Mouse (Mus musculus) mature B cell (primary cell): ENCODE measurements around the gene Spaca9.

Experiments
- in situ Hi-C: fragments of 300-500 bp; cut with MboI; formaldehyde crosslinking; loops from 2 replicates; pipeline ENCODE4 v1.14.3; 2019

Gene Spaca9

DNA sequence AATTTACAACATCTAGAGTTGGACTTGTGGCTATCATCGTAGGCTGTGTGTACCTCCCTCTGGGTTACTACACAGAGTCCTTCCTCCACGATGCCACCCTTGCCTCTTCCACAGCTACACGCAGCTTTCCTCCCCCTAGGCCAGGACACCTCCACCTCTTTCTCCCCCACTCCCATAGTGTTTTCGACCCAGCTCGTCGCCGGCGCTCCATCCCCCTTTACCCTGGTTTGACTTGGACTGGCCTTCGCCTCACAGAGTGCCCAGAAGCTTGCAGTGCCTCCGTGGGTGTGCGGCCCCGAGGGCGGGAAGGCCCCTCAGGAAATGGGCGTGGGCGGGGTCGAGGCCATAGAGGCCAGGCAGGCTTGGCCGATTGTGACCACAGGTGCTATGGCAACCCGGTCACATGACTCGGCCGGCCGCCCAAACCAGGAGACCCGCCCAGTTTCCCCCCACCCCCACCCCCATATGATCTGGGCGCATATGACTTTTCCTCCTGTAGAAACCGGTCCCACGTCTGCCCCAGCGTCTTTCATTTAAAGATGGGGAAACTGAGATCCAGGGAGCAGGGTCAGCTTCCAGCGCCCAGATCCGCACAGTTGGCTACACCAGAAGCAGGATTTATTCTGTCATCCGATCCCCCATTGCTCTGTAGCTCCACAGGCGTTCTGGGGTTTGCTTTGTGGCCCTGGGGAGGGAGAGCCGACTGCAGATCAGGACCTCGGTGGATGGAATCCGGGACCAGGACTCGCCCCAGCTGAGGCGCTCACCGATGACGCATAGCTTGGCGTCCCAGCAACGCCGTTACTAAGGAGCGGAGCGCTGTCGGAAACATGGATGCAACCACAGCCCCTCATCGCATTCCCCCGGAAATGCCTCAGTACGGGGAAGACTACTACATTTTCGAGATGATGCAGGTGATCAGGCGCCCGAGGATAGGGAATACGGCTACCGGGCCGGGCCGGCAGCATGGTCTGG lies at the start of gene Spaca9, which contains the start of gene Ak8:
Spaca9 (minus strand) TSS at position 367 of the 975 bp plus-strand sequence.
Ak8 (plus strand) TSS at position 804 of the 975 bp plus-strand sequence.
- in situ Hi-C loops, result no loop called here

DNA sequence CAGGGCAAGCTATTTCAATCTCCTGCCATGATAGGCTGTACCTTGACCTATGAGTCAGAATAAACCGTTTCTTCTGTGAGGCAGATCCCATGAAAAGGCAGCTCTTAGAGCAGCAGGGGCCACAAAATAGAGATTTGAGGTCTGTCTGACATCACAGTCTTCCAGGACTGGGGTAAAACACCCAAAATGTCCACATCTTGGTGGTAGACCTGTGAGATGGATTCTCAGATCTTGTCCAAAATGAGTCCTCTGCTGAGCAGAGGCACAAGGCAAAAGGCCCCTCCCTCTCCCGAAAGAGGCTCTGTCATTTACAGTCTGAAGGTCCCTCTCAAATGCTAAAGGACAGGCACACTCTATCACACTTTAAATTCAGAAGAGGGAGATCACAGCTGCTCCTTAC lies 48.2 kb upstream of the Spaca9 start:
- in situ Hi-C loops, result no loop called here

DNA sequence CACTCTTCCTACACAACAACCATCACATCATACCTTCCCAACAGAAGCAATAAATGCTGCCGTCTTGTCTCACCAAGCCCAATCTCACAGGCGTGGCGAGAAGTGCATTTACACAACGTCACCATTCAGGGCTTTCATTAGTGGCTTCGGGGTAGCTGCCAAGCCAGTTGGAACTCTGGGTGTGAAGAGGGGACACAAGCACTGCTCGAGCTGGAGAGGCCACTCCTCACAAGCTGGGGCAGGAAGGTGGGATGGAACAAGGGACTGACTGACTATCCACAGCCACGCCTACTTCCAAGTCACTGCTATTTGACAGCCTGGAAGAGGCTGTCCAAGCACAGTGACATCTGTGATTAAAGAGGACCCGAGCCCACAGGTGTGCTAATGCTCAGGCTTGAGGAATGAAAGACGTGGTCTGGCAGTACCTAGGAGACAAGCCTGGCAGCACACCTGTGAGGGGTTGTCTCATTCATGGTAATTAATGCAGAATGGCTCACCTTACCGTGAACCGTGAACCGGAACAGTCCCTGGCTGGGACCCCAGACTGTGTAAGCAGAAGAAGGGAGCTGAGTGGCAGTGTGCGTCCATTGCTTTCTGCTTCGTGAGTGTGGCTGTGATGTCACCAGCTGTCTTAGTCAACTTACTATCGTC lies 47.3 kb upstream of the Spaca9 start:
- in situ Hi-C loops, result no loop called here

DNA sequence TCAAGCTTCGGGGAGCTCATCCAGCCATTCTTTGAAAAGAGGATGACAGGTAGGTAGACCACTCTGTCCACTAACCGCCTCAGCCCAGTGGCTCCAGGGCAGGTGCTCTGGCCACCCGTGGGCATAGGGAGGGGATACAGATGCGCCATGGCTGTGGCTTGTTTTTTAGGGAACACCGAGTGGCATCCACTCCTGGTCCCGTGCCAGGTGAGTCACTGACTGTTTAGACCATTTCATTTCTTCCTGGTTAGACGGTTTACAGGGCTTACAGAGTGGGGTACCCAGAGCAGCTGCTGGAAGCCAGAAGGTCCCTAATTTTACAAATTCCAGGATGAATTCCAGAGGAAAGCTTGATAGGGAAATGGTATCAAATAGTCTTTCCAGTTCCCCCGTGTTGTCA lies 43.2 kb upstream of the Spaca9 start:
- in situ Hi-C loops, result no loop called here

DNA sequence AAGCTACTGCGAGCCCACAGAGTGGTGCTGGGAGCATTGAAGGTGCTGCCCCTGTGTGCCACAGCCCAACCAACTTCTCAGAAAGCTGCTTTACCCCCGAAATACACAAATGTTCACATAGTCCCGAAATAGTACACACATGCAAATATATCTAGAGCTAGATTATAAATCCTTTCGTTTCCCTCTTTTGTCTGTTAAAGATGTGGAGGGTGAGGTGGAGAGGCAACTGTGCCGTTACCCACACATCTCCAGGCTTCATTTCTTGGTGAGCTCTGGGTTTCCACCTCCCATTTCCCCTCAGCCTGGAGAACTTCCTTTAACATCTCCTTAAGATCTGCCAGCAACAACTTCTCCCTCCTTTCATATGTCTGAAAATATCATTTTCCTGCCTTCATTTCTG lies 40.6 kb upstream of the Spaca9 start:
- in situ Hi-C loops, result no loop called here

DNA sequence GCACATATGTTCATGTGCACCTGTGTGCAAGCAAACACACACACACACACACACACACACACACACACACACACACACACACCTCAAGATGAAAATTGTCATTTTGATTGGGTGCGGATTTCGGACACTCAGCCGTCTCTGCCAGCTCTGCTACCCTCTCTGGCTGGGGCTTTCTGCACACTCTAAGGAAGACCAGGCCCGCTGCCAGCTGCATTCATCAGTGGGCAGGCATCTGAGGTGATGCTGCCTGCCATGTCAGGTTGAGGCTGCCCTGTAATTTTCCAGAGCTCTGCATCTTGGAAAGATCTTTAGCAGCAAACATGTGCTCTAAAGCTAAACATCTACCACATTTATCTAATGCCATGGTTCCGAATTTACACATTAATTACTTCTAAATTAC lies 37.6 kb upstream of the Spaca9 start:
- in situ Hi-C loops, result no loop called here

DNA sequence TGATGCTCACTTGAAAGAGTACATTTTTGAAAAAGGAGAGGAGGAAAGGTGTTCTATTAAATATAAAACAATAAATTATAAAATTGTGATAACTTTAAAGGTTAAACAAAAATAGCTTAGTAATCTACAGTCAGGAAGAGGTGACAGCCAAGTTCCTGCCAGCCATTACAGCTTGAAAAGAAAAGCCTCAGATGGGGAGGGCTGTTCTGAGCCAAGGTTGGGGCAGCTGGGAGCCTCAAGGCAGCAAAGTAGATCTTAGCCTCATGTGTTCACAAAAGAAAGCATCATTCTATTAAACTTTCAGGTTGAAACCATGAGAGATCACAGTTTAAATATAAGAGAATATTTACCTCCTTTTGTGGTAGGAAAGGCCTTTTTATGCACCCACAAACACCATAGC lies 31.1 kb upstream of the Spaca9 start:
- in situ Hi-C loops, result no loop called here

DNA sequence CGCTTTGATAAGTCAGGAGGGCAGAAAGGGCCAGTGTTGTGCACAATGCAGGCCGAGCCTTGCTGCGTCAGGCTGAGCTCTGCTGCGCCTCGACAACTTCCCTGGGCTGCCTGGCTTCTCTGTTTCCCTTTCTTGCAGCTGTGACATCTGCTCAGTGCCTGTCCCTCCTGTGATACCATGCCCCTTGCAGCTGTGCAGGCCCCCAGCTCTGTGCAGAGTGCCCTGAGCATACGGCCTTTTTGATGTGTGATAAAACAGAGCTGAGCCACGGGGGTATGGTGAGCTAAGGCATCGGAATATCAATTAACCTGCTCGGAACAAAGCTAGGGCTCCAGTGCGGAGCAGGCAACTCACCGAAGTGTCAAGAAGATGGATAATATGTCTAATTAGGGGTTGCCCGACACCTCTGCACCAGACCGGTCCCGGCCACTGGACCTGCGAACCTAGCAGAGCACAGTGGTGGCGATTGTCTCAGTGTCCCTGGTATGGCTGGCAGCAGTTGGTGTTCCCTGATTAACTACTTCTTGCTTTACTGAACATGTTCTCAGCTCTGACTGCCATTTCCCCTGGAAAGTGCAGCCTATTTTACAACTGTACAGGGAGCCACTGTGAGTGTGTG lies 28.4 kb upstream of the Spaca9 start:
- in situ Hi-C loops, result no loop called here

DNA sequence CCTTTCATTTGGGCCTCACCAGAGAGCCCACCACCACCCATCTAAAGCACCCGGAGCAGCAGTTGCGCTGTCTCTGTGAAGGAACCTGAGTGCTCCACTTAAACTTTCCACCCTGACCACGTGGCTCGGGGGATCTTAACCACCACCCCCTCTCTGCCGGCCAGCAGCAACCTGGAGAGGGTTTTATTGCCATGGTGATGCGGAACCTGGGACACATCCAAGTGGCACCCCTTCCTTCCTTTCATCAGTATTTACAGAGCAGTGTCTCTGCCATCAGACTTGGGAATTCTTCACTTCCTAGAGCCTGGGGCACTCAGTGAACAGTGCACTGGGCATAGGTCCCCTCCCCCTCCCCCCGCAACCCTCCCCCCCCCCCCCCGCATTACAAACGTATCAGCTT lies 24.4 kb upstream of the Spaca9 start:
- in situ Hi-C loops, result no loop called here

DNA sequence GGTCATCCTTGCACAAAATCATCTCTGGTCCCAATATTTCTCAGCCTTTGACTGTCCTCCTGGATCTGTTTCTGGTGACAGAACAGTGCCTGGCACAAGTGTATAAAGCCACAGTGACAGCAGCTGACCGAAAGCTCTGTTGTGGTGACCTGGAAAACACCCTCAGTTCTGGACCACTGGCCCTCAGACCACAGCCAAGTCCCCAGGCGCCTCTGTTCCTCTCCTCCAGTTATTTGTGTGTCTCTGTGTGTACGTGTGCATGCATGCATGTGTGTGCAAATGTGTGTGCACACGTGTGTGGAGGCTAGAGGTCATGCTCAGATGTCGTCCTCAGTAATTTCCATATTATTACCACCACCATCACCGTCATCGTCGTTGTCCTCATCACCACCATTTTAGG lies 22.9 kb upstream of the Spaca9 start:
- in situ Hi-C loops, result no loop called here

DNA sequence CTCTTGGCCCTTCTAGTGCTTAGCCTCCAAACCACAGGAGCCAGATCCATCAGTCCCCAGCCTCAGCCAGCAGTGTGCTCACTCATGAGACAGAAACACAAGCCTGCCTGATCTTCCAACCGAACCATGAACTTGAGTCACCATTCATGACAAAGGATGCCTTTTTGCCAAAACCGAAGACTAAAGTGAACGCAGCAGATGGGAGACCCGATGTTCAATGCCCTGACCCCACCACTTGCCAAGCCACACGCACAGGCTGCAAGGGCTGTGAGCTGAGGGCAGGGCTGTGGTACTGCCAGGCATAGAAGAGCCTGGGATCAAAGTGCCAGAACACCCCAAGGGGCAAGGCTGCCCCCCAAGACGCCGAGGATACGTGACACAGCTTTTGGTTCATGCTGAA lies 13.5 kb upstream of the Spaca9 start:
- in situ Hi-C loops, result no loop called here

DNA sequence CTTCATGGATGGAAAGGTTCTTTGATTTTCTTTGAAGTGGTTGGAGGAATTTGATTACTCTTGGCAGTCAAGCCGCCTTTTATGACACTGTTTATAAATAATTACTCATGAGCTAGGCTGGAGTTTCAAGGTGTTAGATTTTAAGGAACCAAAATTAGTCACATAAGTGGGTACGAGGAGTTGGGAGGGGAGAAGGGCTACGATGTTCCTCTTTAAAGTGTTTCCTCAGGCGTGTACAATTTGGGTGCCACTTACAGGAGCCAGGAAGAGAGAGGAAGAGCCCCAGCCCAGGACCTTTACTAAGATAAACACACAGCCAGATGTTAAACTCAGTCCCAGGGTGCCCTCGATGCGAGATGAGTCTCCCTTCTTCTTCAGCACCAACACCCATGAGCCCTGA lies 7.3 kb upstream of the Spaca9 start:
- in situ Hi-C loops, result no loop called here

DNA sequence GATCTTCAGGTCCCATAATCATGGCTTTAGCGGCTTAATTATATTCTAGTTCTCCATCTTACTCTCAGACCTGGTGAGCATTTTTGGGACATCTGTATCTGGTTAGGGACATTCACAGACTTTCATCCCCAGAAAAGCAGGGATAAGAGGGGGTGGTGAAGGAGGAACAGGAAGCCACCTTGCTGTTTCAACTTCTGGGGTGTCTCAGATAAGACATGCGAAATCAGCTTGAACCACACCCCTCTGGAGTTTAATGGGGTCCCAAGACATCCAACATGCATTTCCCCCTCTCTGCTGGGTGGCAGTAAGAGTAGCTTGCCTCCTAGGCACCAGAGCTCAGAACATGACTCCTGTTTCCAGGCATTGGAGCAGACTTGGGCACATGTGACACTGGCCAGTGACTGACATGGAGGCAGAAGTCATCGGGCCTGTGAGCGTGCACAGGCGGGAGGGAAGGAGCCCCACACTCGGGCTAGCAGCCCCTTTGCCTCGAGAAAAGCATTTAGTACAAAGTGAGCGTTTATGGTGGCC lies 6.6 kb upstream of the Spaca9 start:
- in situ Hi-C loops, result no loop called here

DNA sequence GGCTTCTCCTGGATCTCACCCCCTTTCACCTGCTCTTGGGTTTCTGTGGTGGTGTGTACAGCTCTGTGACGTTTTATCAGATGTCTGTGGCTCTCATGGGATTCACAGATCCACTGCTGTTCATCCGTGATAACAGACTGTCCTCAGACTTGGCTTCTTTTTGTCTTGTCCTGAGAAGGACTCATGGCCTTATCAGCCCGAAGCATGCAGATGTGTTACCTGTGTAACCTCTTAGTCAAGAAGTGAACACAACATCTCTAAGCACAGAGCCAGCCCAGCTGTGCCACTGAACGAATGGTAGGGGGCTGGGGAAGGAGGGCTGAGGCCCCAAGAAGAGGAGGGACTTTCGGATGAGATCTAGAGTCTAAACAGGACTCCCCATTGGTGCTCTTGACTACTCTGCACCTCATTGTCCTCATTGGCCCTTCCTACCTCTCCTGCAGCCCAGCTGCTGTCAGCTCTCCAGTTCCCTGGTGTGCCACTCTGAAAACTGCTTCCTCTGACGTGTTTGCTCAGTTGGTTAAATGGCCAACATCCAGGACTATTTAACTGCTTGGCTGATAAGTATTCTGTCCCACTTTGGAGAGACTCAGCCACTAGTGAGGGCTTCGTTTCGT lies 2.2 kb upstream of the Spaca9 start:
- in situ Hi-C loops, result no loop called here

DNA sequence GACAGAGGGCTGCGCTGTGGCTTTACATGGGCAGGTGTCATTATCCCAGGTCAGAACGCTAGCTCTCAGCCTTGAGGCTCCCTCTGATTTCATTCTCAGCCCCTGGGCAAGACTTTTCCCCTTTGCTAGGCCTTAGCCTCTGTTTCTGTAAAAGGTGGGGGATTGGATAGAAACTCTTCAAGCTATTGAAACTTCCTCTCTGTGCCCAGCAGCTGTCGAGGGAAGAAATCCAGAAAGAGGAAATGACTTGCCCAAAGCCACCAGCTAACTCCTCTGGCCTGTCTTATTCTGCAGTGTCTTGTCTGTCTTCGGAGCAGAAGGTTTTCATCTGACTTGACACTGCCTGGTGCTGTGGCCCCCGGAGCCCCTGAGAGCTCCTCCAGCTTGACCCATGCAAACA lies 961 bp downstream of the Spaca9 start:
- in situ Hi-C loops, result no loop called here

DNA sequence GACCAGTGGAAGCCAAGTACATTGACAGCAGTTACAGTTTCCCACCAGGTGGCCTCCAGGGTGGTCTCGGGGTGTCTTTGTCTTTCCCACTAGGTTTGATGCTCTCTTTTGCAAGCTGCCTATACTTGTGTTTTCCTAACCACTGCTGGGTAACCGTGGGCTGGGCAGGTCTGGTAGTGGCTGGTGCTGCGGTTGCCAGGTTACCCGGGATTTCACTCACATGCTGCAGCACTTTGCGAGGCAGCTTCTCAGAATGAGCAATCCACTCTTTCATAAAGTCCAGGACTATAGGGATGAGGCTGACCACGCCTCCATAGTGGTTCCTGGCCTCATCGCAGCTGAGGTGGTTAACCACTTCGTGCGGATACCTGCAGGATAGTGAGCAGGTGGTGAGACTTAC lies 6.8 kb downstream of the Spaca9 start:
- in situ Hi-C loops, result no loop called here

DNA sequence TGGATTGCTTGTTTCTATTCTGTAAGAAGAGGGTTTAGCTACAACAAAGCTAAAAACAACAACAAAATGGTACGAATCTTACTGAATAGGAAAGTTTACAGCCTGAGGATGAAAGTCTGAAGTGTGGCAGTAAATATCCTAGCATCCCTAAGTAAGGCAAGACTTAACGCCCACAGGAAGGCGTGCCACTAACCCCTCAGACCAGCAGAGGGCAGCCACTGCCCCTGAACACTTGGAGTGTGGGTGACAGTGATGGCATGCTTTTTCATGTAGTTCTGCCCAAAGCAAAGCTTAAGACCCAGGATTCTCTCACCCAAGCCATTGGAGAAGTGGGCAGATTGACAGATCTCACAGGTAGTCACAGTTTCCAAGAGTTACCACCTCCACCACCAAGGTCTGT lies 11.1 kb downstream of the Spaca9 start:
- in situ Hi-C loops, result no loop called here

DNA sequence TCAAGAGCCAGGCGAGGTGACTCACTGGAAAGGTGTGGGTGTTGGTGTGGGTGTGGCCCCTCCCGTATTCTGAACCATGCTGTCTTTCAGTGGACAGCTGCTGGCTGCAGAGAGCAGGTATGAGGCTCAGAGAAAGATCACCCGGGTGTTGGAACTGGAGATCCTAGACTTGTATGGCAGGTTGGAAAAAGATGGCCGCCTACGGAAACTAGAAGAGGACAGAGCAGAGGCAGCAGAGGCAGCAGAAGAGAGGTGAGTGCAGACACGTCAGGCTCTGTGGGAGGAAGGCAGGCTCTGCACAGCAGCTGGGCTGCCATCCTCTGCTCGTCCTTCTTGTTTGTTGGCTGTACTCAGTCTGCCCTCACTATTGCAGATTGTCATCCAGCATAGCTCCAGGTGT lies 13.6 kb downstream of the Spaca9 start:
- in situ Hi-C loops, result no loop called here

DNA sequence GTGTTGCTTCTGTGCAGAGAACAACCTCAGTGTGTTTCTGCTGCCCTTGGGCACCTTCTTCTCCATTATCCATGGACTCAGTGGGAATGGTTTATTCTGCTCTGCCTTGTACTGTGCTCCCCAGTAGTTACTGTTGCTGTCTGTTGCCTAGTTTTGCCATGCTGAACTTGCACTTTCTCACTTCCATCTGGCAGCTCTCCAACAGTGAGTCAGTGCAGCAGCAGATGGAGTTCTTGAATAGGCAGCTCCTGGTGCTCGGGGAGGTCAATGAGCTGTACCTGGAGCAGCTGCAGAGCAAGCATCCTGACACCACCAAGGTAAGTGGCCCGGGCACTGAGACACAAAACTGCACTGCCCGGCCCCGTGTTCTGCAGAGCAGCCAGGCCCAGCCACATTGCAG lies 17.8 kb downstream of the Spaca9 start:
- in situ Hi-C loops, result no loop called here

DNA sequence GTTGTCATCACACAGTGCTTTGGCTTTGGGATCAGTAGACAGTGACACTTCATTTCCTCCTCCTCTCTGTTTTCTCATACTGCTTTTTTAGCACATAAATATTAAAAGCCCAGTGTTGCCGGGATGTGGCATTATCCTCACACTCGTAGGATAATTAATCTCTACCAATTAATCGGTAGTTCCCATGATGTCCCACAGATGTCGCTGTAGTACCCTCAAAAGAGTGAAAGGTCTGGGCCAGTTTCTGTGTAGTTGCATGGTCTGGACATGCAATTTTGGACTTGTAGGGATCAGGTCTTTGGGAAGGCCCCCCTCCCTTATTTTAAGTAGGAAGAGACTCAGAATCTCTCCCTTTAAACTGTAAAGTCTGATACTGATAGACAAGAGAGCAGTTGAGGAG lies 18.8 kb downstream of the Spaca9 start:
- in situ Hi-C loops, result no loop called here

DNA sequence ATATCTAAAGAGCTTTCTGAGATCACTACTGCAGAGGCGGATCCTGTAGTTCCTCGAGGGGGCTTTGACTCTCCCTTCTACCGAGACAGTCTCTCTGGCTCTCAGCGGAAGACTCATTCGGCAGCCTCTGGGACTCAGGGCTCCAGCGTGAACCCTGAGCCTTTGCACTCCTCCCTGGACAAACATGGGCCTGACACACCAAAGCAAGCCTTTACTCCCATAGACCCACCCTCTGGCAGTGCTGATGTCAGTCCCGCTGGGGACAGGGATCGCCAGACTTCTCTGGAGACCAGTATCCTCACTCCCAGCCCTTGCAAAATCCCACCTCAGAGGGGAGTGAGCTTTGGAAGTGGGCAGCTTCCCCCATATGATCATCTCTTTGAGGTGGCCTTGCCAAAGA lies 23.5 kb downstream of the Spaca9 start:
- in situ Hi-C loops, result no loop called here

DNA sequence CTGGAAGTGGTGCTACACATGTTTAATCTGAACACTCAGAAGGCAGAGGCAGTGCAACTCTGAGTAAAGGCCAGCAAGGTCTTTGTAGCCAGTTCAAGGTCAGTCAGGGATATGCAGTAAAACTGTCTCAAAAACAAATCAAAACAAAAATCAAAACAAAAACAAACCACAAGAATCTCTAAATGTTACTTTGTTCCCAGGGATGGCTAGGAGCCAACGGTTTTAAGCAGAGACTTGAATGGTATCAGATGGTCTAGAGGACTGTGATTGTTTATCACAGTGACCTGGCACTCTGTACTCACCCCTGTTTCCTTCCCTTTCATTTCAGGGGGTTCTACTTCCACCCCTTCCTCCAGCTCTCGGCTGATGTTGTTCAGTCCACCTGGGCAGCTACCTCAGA lies 28.1 kb downstream of the Spaca9 start:
- in situ Hi-C loops, result no loop called here
